Mouse (Mus musculus): ENCODE results near the gene Rasl11b. TPM values are rescaled to one million over a fixed set of nuclear protein-coding genes. Genes with fewer than 3 reads are reported as not detected.

Rasl11b gene
- 10 to 100 TPM; 11.7 to 15.1 TPM for total RNA-seq (2021)
- long read RNA-seq, experiment 1, transcript Rasl11b-201 (4 exons, 1,812 nt) = major isoform, 12 of 13 reads
- long read RNA-seq, experiment 1, partial matches to known transcripts = 0 of 13 reads
- long read RNA-seq, experiment 1, other reads (novel, unspliced or antisense) = 0 of 13 reads
- long read RNA-seq, experiment 2, transcript Rasl11b-201 (4 exons, 1,812 nt) = major isoform, 23 of 24 reads
- long read RNA-seq, experiment 2, partial matches to known transcripts = 0 of 24 reads
- long read RNA-seq, experiment 2, other reads (novel, unspliced or antisense) = 1 of 24 reads

DNA sequence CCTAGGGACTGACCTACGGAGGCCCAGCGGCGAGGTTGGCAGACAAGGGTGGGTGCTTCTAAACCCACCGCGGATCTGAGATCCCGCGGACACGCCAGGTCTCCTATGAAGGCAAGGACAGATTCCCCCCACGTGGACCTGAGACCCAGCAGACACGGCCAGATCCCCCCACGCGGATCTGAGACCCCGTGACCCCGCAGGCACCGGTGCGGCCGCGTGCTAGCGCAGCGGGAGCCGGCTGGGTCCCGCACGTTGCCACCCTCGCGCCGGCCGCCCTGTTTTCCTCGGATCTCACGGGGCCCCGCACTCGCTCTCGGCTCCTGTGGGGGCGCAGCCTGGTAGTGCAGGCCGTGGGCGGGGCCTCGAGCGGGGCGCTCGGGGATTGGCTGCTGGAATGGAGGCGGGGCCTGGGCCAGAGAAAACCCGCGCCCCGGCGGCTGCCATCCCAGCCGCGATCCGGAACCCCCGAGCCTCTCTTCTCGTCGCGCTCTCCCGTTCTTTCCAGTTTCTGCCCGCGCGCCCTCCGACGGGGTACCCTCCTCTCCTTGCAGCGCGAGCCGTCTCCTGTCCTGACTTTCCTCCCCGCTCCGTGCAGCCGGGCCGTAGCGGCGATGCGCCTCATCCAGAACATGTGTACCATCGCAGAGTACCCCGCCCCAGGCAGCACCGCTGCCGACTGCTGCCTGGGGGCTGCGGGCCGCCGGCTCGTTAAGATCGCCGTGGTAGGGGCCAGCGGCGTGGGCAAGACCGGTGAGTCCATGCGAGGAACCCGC lies at the start of gene Rasl11b:
TSS of gene Rasl11b (plus strand) at position 446 of the 773 bp plus-strand sequence.
- peak; percentile 94 for DNase-seq (ENCODE audit: low spot score in 2 of 2)

DNA sequence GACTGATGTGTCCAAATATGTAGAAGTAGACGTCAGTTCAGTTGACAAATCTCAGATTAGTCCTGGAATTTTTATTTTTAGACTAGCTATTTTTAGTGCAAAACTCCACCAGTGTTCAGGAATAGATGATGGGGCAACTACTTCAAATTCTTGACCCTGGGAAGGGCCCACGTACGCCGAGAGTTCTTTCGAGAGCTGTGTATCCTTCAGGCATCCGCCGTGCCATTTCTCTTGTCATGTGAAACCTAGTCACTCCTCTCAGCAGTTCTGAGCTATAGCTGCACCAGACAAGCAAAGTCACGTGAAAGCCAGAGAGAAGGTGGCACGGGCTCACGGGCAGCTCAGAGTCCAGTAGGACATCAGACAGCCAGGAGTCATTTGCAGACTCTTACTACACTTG lies 47.5 kb upstream of the Rasl11b start:
- no peak for DNase-seq (ENCODE audit: low spot score in 2 of 2)

DNA sequence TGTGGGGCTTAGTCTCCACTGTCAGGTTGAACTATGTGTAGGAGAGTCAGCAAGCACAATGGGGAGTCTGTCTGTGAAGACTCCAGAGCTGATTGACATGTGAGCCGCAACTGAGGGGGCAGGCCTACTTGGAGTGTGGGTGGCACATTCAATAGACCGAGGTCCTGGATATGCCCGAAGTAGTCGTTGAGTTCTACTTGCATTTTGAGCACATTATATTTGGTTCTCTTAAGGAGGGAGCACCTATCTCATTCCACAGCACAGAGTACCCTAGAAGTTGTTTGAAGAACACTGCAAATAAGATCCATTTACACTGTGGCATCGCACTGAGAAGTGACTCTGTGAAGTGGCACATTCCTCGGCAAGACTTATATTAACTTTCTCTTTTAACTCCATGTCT lies 45.1 kb upstream of the Rasl11b start:
- no peak for DNase-seq (ENCODE audit: low spot score in 2 of 2)

DNA sequence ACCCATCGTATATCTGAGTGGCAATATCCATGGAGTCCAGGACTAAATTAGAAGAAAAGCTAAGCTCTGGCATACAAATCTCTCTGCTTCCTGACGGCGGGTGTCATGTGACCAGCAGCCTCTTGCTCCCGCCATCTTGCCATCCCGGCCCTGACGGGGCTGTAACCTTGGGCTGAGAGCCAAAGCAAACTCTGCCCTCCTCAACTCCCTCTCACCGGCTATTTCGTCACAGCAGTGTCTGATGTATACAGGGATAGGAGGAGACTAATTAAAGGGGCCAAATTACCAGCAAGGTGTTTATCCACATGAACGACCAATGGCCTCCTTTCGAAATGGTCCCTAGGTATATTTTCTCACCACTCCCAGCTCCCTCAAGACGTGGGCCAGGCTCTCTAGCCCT lies 43.3 kb upstream of the Rasl11b start:
- DNase-seq (ENCODE audit: low spot score in 2 of 2) = no peak

DNA sequence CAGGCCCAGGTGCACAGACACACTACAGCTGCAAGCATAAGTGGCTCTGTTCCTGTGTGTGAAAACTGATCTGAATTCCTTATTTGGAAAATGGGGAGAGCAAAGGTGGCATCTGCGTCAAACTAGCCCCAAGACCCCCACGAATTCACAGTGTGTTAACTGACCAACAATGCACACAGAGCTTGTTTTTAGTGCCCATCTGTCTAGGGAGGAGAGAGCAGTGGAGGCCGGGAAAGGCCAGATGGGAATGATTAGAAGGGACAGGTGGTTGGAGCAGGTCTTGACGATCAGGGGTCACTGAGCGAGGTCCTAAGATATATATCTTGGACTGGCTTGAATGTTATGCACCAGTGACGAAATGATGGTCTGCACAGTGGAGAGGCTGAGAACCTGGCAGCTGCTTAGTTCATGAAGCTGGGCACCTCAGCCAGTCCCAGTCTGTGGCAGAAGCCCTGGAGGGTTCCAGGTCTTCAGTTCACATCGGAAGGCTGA lies 39.2 kb upstream of the Rasl11b start:
- no peak for DNase-seq (ENCODE audit: low spot score in 2 of 2)

DNA sequence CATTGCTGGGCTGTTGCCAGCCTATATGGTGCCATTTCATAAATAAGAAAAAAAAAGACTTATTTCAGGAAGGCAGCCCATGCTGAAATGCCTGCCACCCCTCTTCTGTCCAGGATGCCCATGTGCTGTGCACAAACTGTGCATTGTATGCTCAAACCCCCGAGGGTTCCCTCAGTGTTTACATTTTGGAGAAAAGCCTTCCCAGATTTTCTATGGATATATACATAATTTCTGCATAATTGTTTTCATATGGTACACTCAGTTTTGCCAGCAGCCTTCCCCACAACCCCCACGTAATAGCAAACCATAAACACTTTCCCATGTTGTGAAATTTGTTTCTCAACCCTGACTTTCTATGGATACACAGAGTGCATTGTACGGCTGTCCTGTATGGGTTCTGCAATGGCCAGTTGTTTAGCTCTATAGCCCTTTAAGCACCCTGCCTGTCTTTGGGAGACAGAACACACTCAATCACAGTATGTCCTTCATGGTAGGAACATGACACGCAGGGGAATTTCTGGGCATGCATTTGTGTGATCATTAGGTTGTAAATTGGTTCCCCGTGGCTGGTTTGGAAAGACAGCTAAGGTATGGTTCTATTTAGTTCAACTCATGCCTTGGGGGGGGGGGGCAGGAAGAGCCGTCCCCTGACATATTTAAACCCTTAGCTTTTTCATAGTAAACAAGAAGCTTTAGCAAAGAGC lies 36.0 kb upstream of the Rasl11b start:
- no peak for DNase-seq (ENCODE audit: low spot score in 2 of 2)

DNA sequence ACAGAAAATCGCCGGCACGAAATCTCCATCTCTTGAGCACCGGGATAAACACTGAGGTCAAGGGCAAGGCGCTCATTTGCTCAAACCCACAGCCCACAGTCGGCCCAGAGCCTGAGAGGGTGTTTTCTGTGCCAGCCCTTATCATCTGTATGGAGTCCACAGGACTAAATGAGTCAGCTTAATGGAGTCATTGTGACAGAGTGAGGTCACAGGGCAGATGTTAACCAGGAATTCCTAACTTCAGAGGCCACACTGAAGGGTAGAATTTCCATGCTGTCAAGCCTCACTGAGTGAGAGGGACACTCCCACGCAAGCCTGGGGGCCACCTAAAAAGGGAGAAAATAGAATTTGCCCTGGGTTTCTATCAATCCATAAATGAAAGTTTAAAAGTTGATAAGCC lies 35.2 kb upstream of the Rasl11b start:
- DNase-seq (ENCODE audit: low spot score in 2 of 2) = no peak

DNA sequence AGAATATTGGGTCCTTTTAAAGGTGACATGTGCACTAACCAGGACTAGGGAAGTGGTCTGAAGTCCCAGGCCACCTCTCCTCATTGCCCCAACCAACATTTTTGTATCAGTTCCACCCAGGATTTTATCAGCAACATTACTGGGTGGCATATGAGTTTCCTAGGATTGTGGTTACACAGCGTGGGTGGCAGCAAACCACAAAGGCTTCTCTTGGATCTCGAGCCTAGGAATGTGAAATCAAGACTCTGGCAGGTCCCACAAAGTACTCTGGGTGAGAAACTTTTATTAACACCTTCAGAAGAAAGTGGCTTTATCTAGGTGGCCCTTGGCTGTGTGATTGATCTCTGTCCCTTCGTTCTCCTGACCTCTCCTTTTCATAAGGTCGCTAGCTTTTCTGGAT lies 34.7 kb upstream of the Rasl11b start:
- no peak for DNase-seq (ENCODE audit: low spot score in 2 of 2)

DNA sequence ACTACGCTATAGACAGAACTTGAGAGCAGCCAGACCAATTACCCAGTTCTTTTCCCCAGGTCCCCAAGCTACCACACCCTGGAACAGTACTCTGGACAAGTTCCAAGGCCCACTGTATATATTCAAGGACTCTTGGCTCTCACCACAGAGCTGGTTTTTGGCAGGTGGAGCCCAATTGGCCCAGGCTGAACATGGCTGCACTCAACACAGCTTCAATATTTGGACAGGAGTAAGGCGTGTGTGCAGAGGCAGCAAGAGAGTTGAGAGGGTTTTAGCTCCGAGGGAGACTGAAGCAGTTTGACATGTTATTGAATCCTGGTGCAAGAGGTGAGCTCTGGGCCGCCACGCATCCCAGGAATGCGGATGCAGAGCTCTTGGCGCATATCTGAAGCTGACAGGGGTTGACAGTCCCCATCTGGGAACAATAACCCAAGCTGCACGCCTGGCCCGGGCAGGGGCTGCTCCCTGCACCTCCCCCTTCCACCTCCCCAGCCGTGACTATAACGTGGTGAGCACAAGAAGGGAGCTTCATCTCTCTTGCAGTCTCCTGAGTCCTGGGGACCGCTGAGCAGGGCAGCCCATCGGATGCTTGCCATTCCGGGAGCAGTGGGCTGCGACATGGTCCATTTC lies 33.7 kb upstream of the Rasl11b start:
- peak in 1 of 2 experiments; percentile 34 for DNase-seq (ENCODE audit: low spot score in 2 of 2)

DNA sequence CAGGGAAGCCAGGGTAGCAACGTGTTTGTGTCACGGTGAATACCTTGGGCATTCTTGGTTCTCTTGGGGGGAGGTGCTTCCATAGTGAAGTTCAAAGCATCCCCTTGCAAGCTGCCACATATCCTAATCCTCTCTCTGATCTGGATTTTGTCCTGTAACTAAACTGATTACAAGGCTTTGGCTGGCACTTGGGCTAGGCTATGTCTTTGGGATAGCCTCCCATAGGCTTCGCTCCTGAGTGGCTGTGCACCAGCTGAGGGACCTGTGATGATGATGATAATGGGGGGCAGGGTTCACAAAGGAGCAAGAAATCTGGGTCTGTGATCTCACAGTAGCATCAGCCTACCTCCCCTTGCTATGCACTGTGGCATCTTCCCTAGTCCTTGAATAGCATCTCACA lies 33.1 kb upstream of the Rasl11b start:
- no peak for DNase-seq (ENCODE audit: low spot score in 2 of 2)

DNA sequence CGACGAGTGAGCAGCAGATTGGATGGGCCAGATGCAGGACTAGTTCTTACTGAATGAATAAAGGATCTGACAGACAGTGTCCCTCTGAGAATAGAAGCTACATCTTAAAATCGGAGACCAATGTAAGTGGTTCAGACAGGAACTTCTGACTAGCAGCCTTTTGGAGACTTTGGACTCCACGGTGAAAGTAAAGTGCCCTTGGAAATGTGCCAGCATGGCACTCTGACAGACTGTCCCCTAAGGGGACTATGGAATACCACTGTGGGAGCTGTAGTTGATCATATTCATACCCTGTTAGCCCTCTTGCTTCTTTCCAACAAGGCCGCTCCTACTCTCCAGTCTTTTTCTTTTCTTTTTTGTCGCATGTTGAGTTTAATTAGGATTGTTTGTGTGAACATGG lies 31.9 kb upstream of the Rasl11b start:
- no peak for DNase-seq (ENCODE audit: low spot score in 2 of 2)

DNA sequence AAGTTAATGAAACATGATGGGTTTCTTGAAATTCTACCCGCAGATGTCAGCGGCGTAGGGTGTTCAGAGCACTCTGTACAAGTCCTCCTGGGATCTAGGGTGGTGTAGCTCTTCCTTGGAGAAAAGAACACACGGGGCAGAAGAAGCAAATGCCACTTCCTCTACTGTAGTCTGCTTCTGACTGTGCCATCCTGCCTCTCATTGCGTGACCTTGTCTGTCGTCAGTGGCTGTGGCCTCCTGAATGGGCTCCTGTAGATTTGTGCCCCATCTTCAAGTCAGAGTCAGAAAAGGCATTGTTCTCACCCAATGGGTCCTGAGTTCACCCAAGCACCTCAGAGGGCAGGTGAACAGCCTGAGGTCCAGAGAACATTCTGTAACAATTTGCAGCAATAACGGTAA lies 30.5 kb upstream of the Rasl11b start:
- DNase-seq (ENCODE audit: low spot score in 2 of 2) = no peak

DNA sequence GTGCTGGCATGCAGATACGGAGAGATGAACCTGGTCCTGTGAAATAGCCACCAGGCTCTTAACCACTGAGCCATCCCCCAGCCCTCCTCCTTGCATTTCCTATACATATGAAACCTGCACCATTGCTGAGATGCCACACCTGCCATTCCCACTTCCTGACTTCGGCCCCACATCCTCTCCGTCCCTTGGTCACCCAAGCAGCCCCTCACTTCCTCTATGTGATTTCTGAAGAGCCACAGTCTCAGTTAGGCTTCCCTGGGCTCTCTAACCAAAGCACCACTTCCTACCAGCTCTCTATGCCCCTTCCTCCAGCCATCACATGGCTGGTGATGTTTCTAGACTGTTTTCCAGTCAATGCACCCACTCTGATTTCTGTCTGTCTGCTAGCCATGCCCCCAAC lies 28.4 kb upstream of the Rasl11b start:
- DNase-seq (ENCODE audit: low spot score in 2 of 2) = no peak

DNA sequence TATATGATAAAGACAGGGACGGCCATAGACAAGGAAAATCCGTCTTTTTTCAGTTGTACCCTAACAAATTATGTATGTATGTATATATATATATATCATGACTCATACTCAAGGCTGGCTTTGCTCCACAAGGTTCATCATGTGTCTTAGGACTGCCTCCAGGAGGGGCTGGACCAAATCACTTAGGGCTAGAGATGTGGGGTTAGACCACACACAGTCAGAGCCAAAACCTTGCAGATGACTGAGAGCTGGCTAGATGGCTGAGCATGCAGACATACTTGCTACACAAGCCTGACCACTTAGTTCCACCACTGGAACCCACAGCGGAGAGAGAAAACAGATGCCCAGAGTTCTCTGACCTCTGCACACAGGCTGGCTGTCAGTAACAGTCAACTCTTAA lies 27.0 kb upstream of the Rasl11b start:
- DNase-seq (ENCODE audit: low spot score in 2 of 2) = no peak

DNA sequence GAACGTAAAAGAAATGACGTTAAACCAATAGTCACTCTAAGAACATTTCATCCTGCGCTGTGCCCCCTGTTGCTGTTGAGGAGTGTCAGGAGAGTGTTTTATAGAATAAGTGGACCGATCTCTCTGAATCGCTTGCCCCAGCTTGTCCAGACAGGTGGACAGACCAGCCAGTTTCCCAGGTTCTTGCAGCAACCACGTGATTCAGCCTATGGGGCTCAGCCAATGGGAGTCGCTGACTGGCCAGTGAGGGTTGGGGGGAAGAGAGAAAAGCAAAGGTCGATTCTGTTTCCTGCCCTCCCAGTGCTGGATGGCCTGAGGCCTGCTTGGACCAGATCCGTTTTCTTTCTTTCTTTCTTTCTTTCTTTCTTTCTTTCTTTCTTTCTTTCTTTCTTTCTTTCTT lies 23.3 kb upstream of the Rasl11b start:
- no peak for DNase-seq (ENCODE audit: low spot score in 2 of 2)

DNA sequence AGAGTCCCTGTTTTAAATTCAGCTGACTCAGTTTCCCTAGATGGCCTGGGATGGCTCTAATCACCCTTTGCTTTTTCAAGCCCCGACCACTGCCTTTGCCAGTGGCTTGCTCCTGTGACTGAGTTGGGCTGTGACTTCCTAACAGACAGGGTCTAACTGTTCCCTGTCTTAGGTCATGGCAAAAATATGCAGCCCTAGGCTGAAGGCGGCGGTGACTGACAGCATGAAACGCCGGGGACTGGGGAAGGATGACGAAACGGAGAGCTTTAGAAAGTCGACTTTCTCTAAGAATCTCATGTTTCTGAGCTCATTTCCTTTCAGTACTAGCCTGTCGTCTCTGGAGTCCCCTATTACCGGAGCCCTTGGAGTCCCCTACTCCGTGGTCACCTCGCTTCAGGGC lies 22.9 kb upstream of the Rasl11b start:
- DNase-seq (ENCODE audit: low spot score in 2 of 2) = no peak

DNA sequence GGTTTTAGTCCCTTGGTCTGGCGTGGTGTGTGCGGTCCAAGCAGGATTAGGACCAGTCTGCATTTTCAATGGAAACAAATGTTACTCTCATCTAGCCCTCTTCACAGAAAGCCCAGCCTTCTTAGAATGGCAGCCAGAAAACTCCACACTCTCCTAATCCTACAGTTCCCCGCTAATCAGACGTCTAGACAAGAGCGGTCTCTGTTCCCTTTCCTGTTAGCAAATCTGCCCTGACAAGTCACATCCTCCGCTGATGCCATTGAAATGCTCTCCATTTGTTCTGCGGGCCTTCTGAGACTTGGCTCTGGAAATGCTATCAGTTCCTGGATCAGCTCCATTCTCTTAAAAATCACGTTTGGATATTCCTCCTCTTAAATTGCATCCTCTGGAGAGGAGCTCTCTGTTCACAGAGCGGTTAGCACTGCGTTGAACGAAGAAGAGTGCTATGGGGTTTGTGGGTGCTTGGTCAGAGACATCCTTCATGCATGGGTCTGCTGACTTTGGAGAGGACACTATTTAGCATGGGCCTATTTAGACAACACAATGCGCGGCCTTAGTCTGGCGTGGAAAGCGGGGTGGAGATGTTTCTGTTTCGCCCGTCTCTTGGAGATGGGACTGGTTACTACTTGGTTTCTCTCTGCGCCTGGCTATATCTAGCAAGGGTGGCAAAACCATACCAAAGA lies 21.8 kb upstream of the Rasl11b start:
- peak in 1 of 2 experiments; percentile 28 for DNase-seq (ENCODE audit: low spot score in 2 of 2)

DNA sequence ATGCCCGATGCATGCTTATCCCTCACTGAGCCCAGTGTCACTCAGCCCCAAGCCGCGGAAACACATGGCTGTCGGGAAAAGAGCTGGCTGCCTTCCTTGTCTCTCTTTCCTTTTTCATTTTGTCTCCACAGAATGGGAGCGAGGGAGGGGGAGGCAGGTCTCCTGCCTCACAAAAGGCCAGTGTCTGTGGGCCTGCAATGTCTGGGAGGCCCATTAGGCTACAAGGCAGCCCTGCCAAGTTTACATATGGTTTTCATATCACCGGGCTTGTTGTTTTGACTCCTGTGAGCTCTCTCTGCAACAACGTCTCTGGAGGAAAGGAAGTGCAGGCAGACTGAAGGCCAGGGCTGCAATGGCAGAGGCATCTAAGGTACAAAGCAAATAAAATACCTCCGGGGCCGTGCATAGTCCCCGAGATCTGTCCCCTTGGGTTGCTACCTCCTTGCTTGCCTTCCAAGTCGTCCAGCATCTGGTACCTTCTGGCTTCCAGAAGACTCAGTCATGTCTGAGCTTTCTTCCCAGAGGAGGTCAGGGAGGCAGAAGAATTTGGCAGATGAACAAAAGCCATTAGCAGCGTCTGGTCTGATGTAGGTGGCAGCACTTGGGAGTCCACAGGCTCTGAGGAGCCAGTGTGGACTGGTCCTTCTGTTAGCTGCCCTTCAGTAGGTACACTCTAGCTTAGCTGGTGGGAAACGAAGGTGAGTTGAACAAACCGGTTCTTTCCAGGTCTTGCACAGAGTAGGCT lies 19.4 kb upstream of the Rasl11b start:
- peak in 1 of 2 experiments; percentile 42 for DNase-seq (ENCODE audit: low spot score in 2 of 2)

DNA sequence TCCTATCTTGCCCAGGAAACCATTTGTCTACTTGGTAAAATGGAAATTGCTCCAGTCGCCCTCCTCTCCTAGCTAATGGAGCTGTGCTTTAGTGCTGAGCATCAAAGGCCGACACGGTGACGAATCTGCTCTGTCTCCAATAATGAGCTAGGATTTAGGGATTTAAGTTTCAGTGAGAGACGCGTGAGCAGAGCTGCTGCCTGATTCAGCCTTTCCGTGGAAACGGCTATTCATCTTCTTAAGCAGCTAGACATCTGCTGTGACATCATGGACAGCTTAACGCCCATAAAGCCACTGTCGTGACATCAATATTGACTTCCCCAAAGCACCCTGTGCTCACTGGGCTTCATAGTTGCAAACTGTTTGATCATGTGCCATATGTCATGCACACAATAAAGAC lies 14.9 kb upstream of the Rasl11b start:
- DNase-seq (ENCODE audit: low spot score in 2 of 2) = no peak

DNA sequence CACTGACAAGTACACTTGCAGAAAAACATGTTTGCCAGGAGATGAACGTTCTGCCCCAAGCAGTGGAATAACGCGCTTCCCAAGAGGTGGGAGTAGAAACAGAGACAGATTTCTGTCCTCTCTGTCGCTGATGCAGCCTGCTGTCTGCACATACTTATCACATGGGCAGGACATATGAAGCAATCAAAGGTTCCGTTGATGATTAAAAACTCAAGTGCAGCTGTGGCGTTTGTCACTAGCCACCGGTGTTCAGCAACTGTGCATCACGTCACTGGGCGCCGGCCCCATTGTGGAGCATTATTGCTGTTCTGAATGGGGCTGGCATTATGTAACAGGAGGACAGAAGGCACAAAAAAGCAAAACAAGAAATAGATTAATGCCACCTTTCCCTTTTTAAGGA lies 12.0 kb upstream of the Rasl11b start:
- DNase-seq (ENCODE audit: low spot score in 2 of 2) = no peak

Data from gastrocnemius, postnatal 4 days (tissue).